Mouse (Mus musculus) left cerebral cortex, adult 2 months (tissue): ENCODE data around the gene Olig1. TPM values are rescaled to one million over a fixed set of nuclear protein-coding genes. Genes with fewer than 3 reads are reported as not detected.

Source experiments
- DNase-seq, 2 experiments: peaks; one replicate each; pipeline ENCODE4 v3.0.0; 2021 to 2022; ENCODE audit warnings: low spot score in 2 of 2, mixed read lengths in 1 of 2; ENCODE audit errors: extremely low spot score in 1 of 2
- H3K27ac ChIP-seq: fragments of 200-600 bp; 2 replicates; pipeline ENCODE4 v1.8.1; 2022
- H3K4me3 ChIP-seq: fragments of 200-600 bp; 2 replicates; pipeline ENCODE4 v1.8.1; 2022
- CTCF ChIP-seq: fragments of 200-600 bp; IDR thresholded peaks from 2 replicates; pipeline ENCODE4 v1.8.1; 2022; ENCODE audit warnings: antibody characterized with exemption, mild to moderate bottlenecking, moderate library complexity
- intact Hi-C: fragments of 180-260 bp; cut with DNase I; formaldehyde crosslinking; loops from one replicate; pipeline ENCODE4 v1.15.1; 2025
- total RNA-seq, 2 experiments: library from RNA; stranded (reverse); gene quantifications; 2 replicates each; pipeline ENCODE4 v1.2.3; 2021

Olig1 gene
- total RNA-seq, 2 experiments from 2014 or later, result 77.1 to 84.7 TPM

DNA sequence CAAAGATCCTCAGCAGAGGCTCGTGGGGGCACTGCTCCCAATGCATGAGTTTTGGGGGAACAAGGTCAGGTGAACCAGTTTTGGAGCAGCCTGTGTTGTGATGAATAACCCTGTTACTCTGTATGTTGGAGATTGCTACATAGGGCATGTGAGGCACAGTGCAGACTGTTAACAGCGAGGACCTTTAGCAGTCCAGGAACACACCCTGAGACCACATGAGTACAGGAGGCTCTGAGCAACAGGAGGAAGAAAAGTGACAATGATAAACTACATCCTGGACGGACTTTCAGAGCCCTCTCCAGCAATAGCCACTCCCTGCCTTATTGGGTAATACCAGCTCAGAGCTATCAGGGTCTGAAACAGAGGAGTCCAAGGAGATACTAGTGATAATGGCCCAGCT lies 10.6 kb upstream of the Olig1 start:
- intact Hi-C loops, result no loop called here
- DNase-seq, result no peak
- H3K4me3 ChIP-seq, result no peak overlapping the region
- no peak for TF ChIP-seq CTCF
- no peak overlapping the region for H3K27ac ChIP-seq

DNA sequence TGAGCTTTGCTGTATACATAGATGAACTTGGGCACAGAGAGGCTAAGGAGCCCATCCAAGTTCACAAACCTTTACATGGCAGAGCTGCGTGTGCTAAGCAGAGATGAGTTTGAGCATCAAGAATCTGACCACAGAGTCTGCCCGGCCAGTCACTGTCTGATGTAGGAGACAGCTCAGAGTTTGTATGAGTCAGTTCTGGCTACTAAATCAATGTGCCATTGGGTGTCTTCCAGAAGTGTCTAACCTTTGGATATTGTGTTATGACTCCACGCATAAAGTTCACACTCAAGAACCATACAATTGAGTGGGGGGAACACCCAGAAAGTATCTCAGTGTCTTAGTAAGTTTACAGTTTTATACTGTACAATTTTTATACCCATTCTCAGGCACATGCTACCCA lies 8.7 kb upstream of the Olig1 start:
- TF ChIP-seq CTCF, result no peak
- DNase-seq, result no peak
- Histone ChIP-seq H3K27ac (no peak overlapping the region), H3K4me3 (no peak overlapping the region)
- intact Hi-C loops, result no loop called here

GRCm38 (mm10) chr16:91262467-91263220 lies 6.9 kb upstream of the Olig1 start:
- no peak overlapping the region for H3K4me3 ChIP-seq
- TF ChIP-seq CTCF, result no peak
- no peak overlapping the region for H3K27ac ChIP-seq
- DNase-seq, result peak in 1 of 2 experiments; percentile 33
- intact Hi-C loops, result no loop called here

DNA sequence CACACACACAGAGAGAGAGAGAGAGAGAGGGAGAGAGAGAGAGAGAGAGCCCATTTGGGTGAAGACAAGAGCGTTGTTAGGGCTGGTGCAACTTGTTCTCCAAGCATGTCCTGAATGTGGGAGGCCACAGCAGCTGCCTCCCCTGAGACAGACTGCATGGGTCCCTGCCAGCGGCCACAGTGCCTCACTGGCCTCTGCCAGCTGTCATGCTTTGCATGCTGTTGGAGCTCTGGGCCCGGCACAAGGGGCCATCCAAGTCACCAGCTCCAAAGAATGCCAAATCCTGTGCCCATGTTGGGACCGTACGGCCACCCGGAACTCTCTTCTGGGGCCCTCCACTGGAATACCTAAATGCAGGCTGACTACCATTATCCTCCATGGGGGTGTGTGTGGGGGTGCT lies 3.6 kb upstream of the Olig1 start:
- no peak for TF ChIP-seq CTCF
- peak; percentile 29 to 56 for DNase-seq
- H3K27ac ChIP-seq, result no peak overlapping the region; the same call in 1 of the 2 replicates
- no peak overlapping the region for H3K4me3 ChIP-seq
- intact Hi-C loops, result no loop called here

DNA sequence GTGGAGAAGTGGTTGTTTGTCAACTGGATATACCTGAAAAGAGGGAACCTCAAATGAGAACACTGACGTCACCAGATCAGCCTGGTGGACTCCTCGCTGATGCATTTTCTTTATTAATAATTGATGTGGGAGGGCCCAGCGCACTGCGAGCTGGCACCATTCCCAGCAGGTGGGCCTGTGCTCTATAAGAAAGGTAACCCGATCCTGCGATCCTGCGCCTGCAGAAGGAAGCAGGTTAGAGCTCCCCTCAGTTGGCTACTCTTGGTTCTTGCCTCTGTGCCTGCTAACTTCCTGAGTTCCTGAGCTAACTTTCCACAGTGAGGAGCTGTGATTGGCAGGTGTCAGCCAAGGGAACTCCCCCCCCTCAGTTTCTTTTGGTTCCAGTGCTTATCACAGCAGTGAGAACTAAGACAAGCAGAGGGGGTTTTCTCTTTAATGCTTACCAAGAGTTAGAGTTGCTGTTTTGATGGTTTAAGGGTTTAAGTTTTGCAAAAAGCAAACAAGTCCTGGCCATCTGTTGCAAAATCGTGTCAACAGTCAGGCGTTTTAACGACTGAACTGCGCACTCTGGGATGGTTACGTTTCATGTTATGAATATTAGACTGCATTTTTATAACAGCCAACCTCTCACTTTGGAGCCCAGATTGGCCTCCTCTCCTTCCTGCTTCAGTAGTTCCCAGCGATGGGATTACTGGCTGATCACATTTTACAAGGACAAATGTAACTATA lies 684 bp upstream of the Olig1 start:
- intact Hi-C loops, result no loop called here
- Histone ChIP-seq H3K4me3 (peak overlapping the region; percentile 50), H3K27ac (no peak overlapping the region)
- DNase-seq, result no peak
- no peak for TF ChIP-seq CTCF

DNA sequence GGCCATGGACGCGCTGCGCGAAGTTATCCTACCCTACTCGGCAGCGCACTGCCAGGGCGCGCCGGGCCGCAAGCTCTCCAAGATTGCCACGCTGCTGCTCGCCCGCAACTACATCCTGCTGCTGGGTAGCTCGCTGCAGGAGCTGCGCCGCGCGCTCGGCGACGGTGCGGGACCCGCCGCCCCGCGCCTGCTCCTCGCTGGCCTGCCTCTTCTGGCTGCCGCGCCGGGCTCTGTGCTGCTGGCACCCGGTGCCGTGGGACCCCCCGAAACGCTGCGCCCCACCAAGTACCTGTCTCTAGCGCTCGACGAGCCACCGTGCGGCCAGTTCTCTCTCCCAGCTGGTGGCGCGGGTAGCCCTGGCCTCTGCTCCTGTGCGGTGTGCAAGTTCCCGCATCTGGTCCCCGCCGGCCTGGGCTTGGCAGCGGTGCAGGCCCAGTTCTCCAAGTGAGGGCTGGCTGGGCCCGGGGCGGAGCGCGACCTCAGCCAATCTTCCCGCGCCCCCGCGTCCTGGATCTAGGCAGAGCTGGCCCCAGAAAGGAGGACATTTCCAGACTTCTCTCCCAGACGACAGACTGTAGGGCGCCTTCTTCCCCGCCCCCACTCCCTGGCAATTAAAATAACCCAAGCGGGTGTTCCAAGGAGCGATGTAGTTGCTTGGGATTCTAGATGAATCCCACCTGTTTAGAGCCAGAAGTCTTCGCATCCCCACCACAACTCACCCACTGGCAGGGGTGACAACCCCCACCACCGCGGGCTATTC lies 820 bp downstream of the Olig1 start:
- Histone ChIP-seq H3K4me3 (peak overlapping the region; percentile 50), H3K27ac (peak overlapping the region; percentile 78)
- intact Hi-C loops, result loop anchor here (2.0 kb wide), 1 partner anchor 46 kb away; the partner anchor contains the start of gene Olig2
- peak; percentile 21 to 51 for DNase-seq
- no peak for TF ChIP-seq CTCF

DNA sequence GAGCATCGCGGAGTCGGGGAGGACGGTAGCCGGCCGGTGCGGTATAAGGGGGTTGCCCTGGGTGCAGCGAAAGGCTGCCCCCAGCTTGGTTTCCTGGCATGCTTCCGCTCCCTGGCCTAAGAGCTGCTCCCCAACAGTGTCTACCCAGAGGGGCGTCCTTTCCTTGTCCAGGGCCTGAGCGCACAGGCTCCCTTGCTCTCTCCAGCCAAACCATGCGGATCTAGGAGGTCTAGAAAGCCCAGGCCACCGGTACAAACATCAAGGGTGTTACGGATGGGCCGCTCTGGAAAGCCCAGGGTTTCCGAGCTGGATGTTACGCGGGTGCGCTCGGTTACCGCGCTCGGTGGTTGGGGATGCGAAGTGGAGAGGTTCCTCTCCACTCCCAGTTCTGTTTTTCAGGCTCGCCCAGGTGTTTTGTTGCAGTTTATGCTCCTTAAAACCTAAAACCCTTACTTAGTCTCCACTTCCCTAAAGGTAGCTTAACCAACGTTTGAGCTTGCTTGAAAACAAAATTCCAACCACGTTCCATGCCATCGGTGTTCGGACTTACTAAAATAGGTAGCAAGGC lies 1.5 kb downstream of the Olig1 start:
- Histone ChIP-seq H3K4me3 (peak overlapping the region; percentile 50), H3K27ac (peak overlapping the region; percentile 78)
- intact Hi-C loops, result loop anchor here (2.0 kb wide), 1 partner anchor 46 kb away; the partner anchor contains the start of gene Olig2
- no peak for TF ChIP-seq CTCF
- DNase-seq, result no peak

- DNase-seq, result peak; percentile 13 to 14
- Histone ChIP-seq H3K4me3 (peak overlapping the region; percentile 50), H3K27ac (peak overlapping the region; percentile 78)
- intact Hi-C loops, result loop anchor here (2.0 kb wide), 1 partner anchor 47 kb away; the partner anchor contains the start of gene Olig2
- TF ChIP-seq CTCF, result no peak
Observed at GRCm38 (mm10) chr16:91271634-91272033, 2.1 kb downstream of the Olig1 start.

DNA sequence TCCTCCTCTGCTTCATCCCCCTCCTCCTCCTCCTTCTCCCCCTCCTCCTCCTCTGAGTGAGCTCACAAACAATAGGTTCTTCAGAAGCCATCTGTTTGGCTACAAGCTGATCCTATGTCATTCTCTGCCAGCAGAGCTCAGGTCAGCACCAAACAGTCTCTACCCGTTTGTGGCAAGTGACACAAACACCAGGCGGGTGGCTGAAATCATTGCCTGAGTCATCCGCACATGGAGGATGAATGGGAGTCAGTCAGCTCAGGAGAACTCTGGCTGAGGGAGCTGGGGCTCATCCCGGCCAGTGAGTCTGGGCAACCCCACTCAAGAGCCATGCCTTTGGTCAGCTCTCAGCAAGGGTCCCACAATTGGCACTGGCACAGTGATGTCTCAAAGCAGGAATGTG lies 10.9 kb downstream of the Olig1 start:
- Histone ChIP-seq H3K4me3 (no peak overlapping the region), H3K27ac (no peak overlapping the region)
- intact Hi-C loops, result no loop called here
- no peak for TF ChIP-seq CTCF
- DNase-seq, result peak in 1 of 2 experiments; percentile 12

- Histone ChIP-seq H3K4me3 (no peak overlapping the region), H3K27ac (no peak overlapping the region)
- intact Hi-C loops, result no loop called here
- TF ChIP-seq CTCF, result no peak
- DNase-seq, result no peak
Observed at GRCm38 (mm10) chr16:91292080-91292479, 22.5 kb downstream of the Olig1 start.

GRCm38 (mm10) chr16:91292719-91293333 lies 23.3 kb downstream of the Olig1 start:
- intact Hi-C loops, result no loop called here
- H3K27ac ChIP-seq, result no peak overlapping the region
- H3K4me3 ChIP-seq, result no peak overlapping the region
- DNase-seq, result no peak
- no peak for TF ChIP-seq CTCF
